Mouse (Mus musculus) cerebellum, postnatal 10 days (tissue): ENCODE results near the gene Fkbpl.

Experiments used
- DNase-seq, 2 experiments: peaks; one replicate each; pipeline ENCODE4 v3.0.0; 2021; ENCODE audit warnings: mixed read lengths in 2 of 2

The Fkbpl gene

DNA sequence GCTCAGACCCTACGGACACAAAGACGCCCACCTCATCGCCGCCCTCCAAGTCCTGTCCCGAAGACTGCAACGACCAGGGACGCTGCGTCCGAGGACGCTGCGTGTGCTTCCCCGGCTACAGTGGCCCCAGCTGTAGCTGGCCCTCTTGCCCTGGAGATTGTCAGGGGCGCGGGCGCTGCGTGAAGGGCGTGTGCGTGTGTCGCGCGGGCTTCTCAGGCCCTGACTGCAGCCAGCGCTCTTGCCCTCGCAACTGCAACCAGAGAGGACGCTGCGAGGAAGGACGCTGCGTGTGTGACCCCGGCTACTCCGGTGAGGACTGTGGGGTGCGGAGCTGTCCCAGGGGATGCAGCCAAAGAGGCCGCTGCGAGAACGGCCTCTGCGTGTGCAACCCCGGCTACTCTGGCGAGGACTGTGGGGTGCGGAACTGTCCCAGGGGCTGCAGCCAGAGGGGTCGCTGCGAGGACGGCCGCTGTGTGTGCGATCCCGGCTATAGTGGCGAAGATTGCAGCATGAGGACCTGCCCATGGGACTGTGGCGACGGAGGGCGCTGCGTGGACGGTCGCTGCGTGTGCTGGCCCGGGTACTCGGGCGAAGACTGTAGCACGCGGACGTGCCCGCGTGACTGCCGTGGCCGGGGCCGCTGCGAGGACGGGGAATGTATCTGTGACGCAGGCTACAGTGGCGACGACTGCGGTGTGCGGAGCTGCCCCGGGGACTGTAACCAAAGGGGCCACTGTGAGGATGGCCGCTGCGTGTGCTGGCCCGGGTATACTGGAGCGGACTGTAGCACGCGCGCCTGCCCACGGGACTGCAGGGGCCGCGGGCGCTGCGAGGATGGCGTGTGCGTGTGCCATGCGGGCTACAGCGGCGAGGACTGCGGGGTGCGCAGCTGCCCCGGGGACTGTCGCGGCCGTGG, 26.8 kb downstream of the Fkbpl start:
- DNase-seq = no peak

DNA sequence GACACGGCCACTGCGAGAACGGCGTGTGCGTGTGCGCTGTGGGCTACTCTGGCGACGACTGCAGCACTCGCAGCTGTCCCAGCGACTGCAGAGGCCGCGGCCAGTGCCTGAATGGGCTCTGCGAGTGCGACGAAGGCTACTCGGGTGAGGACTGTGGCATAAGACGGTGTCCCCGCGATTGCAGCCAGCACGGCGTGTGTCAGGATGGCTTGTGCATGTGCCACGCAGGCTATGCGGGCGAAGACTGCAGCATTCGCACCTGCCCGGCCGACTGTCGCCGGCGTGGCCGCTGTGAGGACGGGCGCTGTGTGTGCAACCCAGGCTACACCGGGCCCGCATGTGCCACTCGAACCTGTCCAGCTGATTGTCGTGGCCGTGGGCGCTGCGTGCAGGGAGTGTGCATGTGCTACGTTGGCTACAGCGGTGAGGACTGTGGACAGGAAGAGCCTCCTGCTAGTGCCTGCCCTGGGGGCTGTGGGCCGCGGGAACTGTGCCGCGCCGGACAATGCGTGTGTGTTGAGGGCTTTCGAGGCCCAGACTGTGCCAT, 27.8 kb downstream of the Fkbpl start:
- DNase-seq = no peak

DNA sequence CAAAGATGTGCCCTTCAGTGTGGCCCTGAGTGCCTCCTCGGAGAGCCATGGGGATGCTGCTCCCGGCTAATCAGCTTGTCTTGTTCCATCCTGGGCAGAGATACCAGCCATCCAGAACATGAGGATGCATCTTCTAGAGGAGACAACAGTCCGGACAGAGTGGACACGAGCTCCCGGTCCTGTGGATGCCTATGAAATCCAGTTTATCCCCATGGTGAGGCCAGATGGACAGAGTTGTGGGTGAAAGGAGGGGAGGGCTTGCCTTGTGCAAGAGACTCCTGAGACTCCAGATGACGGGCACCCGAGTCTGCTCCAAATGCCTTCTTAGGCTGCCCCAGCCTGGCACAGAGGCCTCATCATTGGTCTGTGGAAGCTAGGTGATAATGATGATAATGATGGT, 28.6 kb downstream of the Fkbpl start:
- no peak for DNase-seq

DNA sequence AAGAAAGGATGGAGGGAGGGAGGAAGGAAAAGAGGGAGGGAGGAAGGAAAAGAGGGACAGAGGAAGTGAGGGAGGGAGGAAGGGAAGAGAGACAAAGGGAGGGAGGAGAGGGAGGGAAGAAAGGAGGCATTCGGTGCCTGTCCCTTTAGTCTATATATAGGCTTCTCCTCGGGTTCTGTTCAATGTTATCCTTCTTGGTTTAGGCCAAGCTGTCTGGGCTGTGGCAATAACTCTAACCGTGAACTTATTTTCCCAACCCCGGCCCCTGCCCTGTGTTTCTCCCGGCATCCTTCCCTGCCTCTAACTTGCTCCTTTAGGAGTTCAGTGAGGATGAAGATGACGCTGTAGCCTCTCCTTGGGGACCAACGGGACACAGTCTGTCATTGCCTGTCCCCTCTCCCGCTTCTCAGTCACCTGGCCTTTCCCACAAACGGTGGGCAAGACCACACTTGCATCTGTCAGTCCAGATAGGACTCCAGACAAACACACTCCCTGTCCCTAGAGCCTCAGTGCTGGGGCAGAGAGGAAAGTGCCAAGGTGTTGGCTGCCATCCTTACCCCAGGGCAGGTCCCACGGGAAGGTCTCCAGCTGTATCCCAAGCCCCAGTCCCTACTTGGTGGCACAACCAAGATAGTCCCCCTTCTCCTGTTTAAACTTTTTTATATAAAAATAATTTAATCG, 30.1 kb downstream of the Fkbpl start:
- no peak for DNase-seq

DNA sequence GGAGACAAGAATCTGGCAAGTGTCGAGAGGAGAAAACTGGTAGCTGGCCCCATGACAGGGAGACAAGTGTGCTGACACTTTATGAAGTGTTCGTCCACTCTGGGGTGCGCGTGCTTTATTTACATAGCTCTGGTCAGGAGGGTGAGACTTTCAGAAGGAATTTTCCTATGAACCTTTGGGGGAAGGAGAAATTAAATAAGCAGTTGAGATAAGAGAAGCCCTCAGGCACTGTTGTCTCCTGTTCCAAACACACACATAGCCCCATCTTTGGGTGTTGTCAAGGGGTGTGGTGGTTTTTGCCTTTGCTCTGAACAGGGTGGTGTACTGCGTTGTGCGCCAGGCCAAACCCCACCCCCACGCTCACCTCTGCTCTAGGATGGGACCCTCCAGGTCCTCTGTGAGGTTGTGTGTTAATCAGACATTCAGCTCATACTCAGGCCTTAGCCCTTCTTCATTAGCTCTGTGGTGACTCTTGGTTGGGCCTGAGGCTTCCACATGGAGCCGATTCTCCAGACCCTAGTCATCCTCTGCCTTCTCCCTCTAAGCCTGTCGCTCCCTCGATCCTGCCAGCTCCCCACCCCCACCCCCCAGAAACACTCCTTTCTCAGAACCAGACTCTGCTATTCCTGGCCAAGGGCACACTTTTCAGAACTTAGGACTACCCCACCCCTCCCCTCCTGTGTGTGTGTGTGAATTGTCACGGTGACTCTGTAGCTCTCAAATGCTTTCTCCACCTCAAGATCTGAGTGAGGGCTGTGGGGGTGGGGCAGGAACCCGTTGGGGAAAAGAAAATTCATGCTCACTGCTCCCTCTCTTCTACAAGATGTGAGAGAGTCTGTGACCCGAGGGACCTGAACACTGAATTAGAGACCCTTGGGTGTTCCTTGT, 30.9 kb downstream of the Fkbpl start:
- no peak for DNase-seq

DNA sequence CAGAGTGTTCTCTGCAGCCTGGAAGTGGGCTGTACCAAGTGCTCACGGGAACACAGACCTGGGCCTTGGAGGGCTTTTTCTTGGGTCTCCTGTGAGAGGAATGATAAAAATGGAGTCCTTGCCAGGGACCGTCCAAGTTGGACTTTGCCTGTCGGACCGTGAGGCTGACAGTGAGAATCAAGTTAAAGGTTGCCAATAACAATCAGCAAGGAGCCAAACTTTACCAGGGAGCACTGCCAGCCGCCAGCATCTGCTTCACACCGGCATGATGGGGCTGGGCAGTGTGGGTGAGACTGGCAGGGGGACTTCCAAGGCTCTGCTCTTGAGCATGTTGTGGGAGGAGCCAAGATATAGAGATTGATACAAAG, 31.5 kb downstream of the Fkbpl start:
- DNase-seq = peak in 1 of 2 experiments; percentile 16

DNA sequence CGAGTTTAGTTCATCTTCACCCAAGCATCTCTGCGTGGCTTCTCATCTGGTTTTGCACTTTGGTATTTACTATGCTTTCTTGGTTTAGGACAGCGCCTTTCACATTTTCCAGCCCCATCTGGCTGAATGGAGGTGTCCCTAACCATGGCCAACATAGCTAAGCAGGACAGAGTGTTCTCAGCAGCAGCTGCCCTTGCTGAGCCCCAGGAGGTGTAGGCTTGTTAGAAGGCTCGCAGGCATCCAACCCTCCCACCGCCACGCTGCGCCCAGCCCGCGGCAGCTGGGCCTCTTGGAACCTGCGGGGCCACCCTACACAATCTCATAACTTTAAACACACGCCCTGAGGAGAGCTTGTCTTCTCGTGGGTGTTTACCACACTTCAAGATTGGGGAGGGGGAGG, 32.1 kb downstream of the Fkbpl start:
- no peak for DNase-seq

DNA sequence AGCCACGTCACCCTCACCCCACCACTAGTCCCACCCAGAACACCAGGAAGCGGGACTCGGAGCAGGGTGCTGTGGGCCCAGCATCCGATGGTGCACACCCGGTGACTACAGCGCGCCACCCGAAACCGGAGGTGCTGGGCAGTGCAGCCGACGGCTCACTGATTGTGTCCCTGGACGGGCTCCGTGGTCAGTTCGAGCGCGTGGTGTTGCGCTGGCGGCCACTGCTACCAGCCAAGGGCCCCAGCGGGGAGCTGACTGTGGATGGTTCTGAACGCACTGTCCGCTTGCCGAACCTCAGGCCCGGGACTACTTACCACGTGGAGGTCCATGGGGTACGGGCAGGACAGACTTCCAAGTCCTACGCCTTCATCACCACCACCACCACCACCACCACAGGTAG, 35.6 kb downstream of the Fkbpl start:
- no peak for DNase-seq

DNA sequence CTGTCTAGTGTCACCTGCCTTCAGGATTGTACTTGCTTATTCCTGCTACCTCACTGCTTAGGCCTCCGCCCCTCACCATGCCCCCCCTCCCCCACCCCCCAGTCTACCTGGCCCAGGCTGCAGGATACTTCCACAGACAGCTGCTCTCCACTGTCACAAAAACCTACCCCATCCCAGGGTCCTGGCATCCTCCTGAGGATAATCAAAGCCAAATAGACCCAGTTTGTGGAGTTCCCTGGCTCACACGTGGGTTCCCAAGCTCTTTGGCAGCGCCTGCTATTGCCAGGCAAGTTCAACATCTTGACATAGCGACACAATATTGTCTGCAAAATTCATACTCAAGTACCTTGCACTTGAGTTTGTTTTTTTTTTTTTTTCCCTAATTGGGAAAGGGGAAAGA, 36.1 kb downstream of the Fkbpl start:
- no peak for DNase-seq

DNA sequence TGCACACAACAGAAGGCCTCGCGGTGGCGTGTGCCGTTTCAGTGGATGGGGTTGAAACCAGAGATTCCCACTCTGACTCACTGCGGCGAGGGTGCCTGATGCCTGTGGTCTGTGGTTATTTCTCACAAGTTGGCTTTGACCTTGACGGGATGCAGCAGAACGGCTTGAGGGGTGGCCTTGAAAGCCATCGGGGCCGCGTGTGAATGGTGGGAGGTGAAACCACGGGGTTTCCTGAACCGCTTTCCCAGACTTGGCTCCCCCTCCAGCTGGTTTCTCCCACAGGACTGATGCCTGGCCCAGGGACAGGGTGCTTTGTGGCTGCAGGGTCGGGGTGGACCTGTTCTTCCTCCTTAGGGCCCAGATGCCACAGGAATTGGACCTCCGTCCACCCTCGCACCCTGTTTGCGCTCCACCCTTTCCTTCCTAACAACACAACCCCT, 36.6 kb downstream of the Fkbpl start:
- DNase-seq = no peak

DNA sequence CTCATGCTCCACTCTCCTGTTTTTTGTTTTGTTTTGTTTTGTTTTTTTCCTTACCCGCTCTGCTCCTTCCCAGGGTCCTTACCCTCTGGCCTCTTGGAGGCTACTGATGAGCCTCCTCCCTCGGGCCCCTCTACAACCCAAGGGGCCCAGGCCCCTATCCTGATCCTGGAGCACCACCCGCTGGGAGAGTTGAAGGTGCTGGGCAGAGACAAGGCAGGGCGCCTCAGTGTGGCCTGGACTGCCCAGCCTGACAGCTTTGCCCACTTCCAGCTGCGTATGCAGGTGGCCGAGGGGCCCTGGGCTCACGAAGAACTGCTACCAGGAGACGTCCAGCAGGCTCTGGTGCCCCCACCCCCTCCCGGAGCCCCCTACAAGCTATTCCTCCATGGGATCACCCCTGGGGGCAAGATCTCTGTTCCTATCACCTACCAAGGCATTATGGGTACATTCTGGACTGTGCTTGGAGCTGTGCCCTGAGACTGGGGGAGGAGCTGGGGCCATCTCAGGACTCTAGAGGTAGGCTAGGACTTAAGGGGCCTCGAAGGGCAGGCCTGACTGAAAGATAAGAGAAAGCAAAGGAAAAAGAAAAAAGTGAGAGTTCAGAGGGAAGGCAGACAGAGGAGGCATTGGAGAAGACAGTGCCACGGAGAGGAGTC, 37.4 kb downstream of the Fkbpl start:
- DNase-seq = peak in 1 of 2 experiments; percentile 27

DNA sequence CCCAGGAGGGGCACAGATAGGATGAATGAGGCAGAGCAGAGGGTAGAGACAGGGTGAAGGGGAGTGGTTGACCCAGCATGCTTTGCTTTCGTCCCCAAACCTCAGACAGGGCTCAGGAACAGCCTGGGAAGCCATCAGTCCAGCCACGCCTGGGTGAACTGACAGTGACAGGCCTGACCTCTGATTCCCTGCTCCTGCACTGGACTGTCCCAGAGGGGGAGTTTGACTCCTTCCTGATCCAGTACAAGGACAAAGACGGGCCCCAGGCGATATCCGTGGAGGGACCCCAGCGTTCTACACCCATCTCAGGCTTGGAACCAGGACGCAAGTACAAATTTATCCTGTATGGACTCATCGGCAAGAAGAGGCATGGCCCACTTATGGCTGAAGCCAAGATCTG, 38.6 kb downstream of the Fkbpl start:
- no peak for DNase-seq

DNA sequence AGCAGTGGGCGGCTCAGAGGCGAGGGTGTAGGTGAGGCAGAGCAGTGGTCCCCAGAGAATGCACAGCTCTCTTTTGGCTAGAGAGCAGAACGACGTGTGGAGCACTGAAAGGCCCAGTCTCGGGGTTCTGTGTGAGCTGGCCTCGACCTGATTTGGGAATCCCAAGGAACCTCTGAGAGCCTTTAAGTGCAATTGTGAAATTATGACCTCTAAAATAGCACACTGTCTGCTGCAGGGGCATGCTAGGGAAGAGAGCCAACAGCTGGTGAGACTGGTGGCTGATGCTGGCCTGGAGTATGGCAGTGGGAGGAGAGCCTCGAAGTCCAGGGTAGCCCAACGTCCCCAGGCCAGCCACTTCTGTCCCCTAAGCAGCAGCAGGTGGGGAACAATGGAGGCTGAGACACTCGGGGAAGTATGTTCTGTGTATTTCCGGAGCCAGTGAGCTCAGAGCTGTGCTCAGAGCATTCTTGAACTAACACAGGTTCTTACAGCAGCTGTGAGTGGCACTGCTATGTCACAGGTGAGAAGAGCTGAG, 39.2 kb downstream of the Fkbpl start:
- DNase-seq = no peak

DNA sequence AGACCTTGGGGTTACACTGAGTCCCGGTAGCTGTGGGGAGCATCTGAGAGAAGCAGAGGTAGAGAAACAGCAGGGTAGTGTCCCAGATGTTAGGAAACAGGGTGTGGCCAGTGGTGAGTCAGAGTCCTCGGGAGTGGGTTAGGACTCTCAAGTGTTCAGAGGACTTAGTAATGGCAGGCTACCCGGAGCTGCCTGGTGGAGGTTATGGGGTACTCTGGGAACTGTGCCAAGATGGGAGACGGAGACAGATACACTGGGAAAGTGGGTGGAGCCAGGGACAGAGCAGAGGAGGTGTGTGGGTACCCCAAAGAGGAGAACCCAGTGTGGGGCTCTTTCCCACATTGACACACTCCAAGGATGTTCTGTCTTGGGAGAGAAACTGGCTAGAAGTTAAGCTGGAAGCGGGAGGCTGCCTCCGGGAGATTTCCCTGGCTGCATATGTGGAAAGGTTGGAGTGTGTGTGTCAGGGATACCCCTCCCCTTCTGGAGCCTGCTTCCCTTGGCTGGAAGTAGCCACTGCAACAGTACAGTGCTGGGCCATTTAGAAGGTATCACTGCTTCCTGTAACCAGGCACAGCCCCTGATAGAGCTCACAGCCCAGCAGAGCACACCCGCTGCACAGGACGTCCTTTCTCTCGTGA, 39.8 kb downstream of the Fkbpl start:
- DNase-seq = no peak

DNA sequence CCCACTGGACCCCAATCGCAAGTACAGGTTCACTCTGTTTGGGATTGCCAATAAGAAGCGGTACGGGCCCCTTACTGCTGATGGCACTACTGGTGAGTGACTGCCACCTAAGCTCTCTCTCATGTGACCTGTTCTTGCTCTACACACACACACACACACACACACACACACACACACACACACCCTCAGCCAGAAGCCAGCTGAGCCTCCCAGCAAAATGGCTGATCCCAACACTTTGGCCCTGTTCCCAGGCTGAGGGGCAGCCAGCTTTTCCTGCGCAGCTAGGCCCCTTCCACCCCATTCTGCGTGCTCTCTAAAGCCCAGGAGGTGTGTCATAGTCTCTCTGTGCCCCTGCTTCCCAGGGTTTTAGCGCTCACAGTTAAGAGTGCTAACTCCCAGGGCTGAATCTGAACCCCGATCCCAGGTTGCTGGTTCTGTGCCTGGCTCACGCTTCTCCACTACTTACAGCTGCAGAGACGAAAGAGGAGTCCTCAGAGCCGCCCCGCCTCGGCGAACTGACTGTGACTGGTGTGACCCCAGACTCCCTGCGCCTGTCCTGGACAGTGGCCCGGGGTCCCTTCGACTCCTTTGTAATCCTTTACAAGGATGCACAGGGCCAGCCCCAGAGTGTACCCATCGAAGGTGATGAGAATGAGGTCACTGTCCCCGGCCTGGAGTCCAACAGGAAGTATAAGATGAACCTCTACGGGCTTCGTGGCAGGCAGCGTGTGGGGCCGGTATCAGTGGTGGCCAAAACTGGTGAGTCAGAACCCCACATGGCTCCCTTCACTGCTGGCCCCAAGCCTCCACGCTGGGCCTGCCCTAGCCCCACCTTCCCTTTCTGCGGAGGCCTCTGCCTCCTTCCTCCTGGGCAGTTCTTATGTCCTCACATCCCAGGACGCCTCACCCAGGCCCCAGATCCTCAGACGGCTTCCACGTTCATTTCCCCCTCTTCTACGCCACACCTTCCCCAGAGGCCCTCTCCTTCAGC, 40.9 kb downstream of the Fkbpl start:
- DNase-seq = peak; percentile 94 to 95

DNA sequence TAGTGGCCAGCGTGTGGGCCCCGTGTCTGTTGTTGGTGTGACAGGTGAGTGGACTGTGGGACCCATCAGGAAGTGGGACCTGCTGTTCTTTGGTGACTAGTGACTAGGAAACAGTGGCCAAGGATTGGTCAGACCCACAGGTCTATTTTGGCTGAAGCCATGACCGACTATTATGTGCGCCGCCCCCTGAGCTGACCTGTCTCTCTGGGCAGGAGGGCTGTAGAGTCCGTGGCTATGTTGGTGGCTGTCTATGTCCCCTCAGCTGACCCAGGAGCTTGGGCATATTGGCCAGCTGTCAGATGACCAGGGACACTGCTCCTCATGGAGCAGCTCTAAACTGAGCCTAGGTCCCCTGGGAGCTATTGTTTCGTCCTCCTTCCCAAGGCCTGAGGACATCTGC, 44.3 kb downstream of the Fkbpl start:
- DNase-seq = no peak

DNA sequence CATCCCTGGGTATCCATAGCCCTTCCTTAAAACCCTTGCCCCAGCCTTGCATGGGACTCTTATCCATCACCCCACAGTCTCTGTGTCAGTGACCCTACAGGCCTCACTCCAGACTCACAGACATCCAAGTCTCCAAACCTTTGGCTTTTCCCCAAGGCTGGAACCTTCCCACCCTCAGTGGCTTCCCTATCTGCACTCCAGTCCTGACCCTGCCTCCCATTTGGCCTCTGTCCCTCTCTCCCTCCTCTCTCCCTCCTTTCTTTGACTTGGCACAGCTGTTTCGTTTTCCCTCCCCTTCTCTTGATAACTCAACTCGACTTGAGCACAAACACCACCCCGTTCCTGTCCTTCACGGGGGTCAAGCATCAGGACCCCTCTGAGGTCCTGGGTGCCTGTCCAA, 45.9 kb downstream of the Fkbpl start:
- no peak for DNase-seq

DNA sequence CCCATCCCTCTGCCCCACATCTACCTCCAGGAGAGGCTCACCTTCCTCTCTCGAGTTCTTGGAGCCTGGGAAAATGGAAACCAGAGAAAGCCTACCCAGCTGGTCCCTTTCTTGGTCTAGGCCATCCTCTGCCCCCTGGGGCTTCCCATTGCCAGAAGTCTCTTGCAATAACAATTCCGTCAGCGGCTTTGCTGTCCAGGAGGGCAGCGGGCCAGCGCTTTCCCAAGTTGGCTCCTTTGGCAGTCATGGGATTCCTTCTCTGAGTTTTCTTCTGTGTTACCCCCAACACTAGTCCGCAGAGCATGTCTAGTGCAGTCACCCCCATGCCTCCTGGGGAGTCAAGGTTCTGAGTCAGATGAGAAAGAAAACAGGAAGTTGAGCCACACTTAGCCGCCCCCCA, 48.3 kb downstream of the Fkbpl start:
- peak; percentile 58 to 72 for DNase-seq
